Mouse (Mus musculus): ENCODE measurements around the gene Sez6. TPM values are rescaled to one million over a fixed set of nuclear protein-coding genes. Genes with fewer than 3 reads are reported as not detected.

Gene Sez6
- polyA plus RNA-seq, 1 experiment from 2014 or later: 48.7 TPM

DNA sequence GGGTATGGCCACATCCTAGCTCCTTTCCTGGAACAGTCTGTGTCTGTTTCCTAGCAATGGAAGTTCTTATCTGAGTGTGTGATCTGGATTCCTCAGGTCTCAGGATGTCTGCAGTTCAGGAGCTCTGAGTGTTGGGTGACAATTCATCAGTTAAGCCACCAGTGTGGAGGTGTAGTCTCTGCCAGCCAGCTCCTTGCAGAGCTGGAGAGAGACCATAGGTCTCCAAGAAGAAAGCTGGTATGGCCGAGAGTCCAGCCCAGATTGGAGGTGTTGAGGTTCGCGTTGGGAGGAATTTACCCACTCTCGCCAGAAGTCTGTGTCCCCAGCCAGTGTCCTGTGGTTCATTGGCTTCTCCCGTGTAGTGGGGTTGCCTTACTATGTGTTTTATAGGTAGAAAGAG is 2.0 kb downstream of the Sez6 start:
- WGBS: 39% methylated on average over 5 of the region's 5 CpGs
- H3K27ac ChIP-seq: no peak overlapping the region
- H3K4me3 ChIP-seq: peak overlapping the region; percentile 66
- H3K9me3 ChIP-seq (replicated peaks): no peaks in the 10 kb centered on the region
- H3K27me3 ChIP-seq: peaks cover 79% of the 10 kb centered on the region
- no peak for ATAC-seq (ENCODE audit: low FRiP score)
- 0 out of 2 replicates have a peak overlapping the region, but pooled peaks have one; percentile 83 for H3K9ac ChIP-seq
- peaks cover 58% of the 10 kb centered on the region for H3K4me1 ChIP-seq
- H3K36me3 ChIP-seq: no peaks in the 10 kb centered on the region
- H3K4me2 ChIP-seq (replicated peaks): peak overlapping the region; percentile 94

DNA sequence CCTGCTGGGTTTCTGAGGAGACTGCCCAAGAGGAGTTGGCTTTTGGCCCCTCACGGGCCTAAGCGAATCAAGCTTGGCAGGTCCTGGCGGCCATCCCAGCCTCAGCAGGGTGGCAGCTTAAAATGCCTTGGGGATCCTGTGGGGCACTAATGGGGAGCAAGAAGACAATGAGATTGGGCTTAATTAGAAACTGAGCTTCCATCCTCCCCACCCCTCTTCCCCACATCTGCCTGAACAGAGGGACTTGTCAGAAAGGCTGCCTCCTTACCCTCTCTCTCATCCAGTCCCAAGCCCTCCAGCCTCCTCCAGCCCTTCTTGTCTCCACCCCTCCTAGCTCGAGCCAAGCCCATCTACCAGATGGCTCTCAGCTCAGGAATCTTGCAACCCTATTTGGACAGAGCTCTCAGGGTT is 3.5 kb downstream of the Sez6 start:
- ATAC-seq (ENCODE audit: low FRiP score): no peak
- Histone ChIP-seq H3K27me3 (peaks cover 80% of the 10 kb centered on the region), H3K9ac (no peak overlapping the region), H3K4me3 (peak overlapping the region; percentile 20), H3K9me3 (replicated peaks) (no peaks in the 10 kb centered on the region), H3K27ac (peak overlapping the region; percentile 0; the same call in 1 of the 2 replicates), H3K4me1 (peaks cover 62% of the 10 kb centered on the region), H3K36me3 (no peaks in the 10 kb centered on the region), H3K4me2 (replicated peaks) (peak overlapping the region; percentile 94)
- WGBS: 0% methylated on average over 4 of the region's 4 CpGs

DNA sequence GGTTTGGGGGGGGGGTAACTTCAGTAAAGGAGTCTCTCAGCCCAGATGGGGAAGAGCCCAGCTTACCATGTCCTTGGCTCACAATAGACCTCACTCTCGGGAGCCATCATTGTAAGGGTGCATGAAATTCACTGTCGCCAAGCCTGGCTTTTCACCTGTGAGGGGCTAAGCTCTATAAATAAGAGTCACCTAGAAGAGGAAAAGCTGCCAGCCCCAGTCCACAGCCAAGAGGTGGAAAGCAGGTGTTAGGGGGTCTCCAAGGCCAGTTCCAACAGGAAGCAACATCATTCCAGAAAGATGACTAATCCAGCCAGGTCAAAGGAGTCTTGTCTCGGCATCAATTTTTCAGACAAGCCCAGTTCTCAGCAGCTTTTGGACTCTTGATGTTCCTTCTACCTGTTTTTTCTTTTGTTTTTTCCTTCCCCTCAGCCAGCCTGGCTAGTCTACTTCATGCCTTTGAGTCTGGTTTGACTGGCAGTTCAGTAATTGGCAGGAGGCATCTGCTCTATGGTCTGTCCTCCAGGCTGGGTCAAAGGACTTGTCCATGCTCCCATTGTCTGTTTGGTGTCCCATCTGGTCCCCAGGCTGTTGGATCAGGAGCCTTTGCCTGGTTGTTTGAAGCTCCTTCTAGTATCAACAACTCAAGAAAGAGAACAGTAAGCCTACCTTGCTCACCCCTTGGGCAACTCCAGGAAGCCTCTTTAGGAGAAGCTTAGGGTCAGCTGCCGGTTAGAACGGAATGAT is 4.1 kb downstream of the Sez6 start:
- Histone ChIP-seq H3K4me2 (replicated peaks) (peak overlapping the region; percentile 94), H3K4me1 (peaks cover 56% of the 10 kb centered on the region), H3K27ac (peak overlapping the region; percentile 0; the same call in 1 of the 2 replicates), H3K9ac (no peak overlapping the region), H3K36me3 (no peaks in the 10 kb centered on the region), H3K9me3 (replicated peaks) (no peaks in the 10 kb centered on the region), H3K27me3 (peaks cover 83% of the 10 kb centered on the region), H3K4me3 (peak overlapping the region; percentile 20; the same call in 1 of the 2 replicates)
- ATAC-seq (ENCODE audit: low FRiP score): no peak
- WGBS: 50% methylated on average over 5 of the region's 5 CpGs

DNA sequence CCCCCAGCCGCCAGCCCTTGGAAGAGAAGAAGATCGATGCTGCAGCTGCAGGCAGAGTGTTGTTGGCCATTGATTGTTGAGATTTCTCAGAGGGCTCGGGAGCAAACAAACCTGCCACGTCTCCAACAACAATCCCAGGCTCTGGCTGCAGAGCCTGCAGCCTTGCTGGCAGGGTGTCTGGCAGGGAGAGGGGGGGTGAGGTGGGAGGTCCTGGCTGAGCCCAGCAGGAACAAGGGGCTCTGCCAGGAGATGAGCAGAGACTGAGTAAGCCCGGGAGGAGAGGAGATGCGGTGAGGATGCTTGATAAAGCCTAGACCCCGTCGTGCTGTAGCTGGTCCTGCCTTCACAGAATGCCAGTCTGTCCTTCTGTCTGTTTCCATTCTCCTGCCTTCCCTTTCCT is 6.2 kb downstream of the Sez6 start:
- WGBS: 6% methylated on average over 8 of the region's 8 CpGs
- Histone ChIP-seq H3K9me3 (replicated peaks) (no peaks in the 10 kb centered on the region), H3K27me3 (peaks cover 81% of the 10 kb centered on the region), H3K36me3 (no peaks in the 10 kb centered on the region), H3K4me2 (replicated peaks) (no peak overlapping the region; the same call in 1 of the 2 replicates), H3K4me1 (peaks cover 51% of the 10 kb centered on the region), H3K4me3 (no peak overlapping the region), H3K9ac (0 out of 2 replicates have a peak overlapping the region, but pooled peaks have one; percentile 10), H3K27ac (peak overlapping the region; percentile 13; the same call in 1 of the 2 replicates)
- no peak for ATAC-seq (ENCODE audit: low FRiP score)

- ATAC-seq (ENCODE audit: low FRiP score): no peak
- 29% methylated on average over 4 of the region's 4 CpGs for WGBS
- H3K36me3 ChIP-seq: no peaks in the 10 kb centered on the region
- no peaks in the 10 kb centered on the region for H3K9me3 ChIP-seq (replicated peaks)
- no peak overlapping the region for H3K4me2 ChIP-seq (replicated peaks)
- H3K27ac ChIP-seq: no peak overlapping the region
- peaks cover 77% of the 10 kb centered on the region for H3K27me3 ChIP-seq
- peaks cover 51% of the 10 kb centered on the region for H3K4me1 ChIP-seq
- H3K9ac ChIP-seq: no peak overlapping the region
- H3K4me3 ChIP-seq: no peak overlapping the region
These were observed 7.2 kb downstream of the Sez6 start for GRCm38 (mm10) chr11:77937649-77938410.

- no peaks in the 10 kb centered on the region for H3K9me3 ChIP-seq (replicated peaks)
- 12% methylated on average over 5 of the region's 5 CpGs for WGBS
- peaks cover 61% of the 10 kb centered on the region for H3K27me3 ChIP-seq
- no peak overlapping the region for H3K4me3 ChIP-seq
- 0 out of 2 replicates have a peak overlapping the region, but pooled peaks have one; percentile 7 for H3K4me2 ChIP-seq (replicated peaks)
- no peaks in the 10 kb centered on the region for H3K36me3 ChIP-seq
- no peak overlapping the region; the same call in 1 of the 2 replicates for H3K9ac ChIP-seq
- peaks cover 33% of the 10 kb centered on the region for H3K4me1 ChIP-seq
- H3K27ac ChIP-seq: peak overlapping the region; percentile 82
- peak; percentile 70; the same call in 1 of the 2 replicates for ATAC-seq (ENCODE audit: low FRiP score)
These were observed 11.6 kb downstream of the Sez6 start for GRCm38 (mm10) chr11:77942230-77942629.

DNA sequence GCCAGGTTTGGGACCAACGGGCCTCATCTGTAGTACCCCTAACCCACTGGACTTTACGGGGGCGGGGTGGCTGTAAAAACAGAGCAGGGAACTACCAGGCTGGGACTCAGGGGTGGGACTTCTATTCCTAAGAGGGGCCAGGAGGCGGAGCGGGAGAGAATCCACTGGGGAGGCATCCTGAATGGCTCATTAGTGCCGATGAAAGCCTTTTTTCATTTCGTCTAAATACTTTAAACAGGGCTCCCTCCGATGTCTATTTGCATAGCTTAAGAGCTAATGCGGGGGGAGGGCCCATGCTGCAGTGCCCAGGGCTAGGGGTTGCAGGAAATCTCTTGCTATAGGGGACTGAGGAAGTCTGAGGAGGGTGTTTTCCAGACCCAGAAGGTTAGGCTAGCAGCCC is 17.3 kb downstream of the Sez6 start:
- Histone ChIP-seq H3K9me3 (replicated peaks) (no peaks in the 10 kb centered on the region), H3K4me2 (replicated peaks) (0 out of 2 replicates have a peak overlapping the region, but pooled peaks have one; percentile 19), H3K4me1 (peaks cover 27% of the 10 kb centered on the region), H3K4me3 (no peak overlapping the region), H3K27me3 (peaks cover 65% of the 10 kb centered on the region), H3K9ac (peak overlapping the region; percentile 24; the same call in 1 of the 2 replicates), H3K27ac (peak overlapping the region; percentile 49; the same call in 1 of the 2 replicates), H3K36me3 (no peaks in the 10 kb centered on the region)
- ATAC-seq (ENCODE audit: low FRiP score): peak; percentile 88
- WGBS: 4% methylated on average over 9 of the region's 9 CpGs

DNA sequence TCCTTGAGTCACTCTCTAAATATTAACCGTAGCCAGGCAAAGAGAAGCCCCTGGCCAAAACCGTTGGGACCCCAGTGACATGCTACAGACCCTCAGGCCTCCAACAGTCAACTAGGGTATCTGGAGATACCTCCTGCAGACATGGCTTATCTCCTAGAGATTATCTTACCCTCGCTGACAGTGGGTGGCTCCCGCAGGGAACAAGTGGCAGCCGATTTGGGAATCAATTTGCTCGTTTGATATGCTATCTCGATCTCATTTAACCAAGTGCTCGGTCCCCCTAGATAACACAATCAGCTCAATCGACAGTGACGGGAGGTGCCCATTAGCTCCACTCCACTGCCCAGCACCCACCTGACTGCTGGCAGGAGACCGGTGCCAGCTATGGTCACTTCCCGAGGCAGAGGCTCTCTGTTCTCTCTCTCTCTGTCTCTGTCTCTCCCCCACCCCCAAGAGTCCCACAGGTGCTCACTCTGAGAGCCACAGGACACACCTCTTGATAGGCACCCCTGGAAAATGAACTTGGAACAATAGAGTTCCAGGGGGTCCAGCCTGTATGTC is 19.6 kb downstream of the Sez6 start:
- ATAC-seq (ENCODE audit: low FRiP score): no peak
- no peaks in the 10 kb centered on the region for H3K9me3 ChIP-seq (replicated peaks)
- 32% methylated on average over 12 of the region's 12 CpGs for WGBS
- H3K36me3 ChIP-seq: peaks cover 8% of the 10 kb centered on the region; the same call in 1 of the 2 replicates
- no peak overlapping the region for H3K9ac ChIP-seq
- peaks cover 77% of the 10 kb centered on the region for H3K27me3 ChIP-seq
- H3K4me2 ChIP-seq (replicated peaks): no peak overlapping the region
- H3K4me3 ChIP-seq: no peak overlapping the region
- H3K27ac ChIP-seq: no peak overlapping the region
- H3K4me1 ChIP-seq: peaks cover 18% of the 10 kb centered on the region

DNA sequence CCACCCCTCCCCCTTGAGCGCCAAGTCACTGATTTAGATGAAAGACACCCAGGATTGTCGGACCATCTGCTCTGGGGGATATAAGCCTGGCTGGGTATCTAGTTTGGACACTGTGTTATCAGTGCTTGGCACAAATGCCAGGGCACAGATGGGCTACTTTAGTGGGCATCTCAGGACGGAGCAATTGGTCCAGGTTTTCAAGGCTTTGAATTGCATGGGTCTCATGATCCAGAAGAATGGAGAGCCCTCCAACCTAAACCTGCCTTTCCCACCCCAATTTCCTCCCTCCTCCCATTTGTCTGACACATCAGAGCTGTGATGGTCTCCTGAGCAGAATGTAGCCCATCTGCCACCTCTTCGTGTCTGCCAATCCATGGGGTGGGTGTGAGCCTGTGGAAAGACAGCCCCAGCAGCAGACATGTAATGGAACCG is 20.2 kb downstream of the Sez6 start:
- no peaks in the 10 kb centered on the region for H3K9me3 ChIP-seq (replicated peaks)
- ATAC-seq (ENCODE audit: low FRiP score): no peak
- H3K9ac ChIP-seq: no peak overlapping the region
- WGBS: 63% methylated on average over 5 of the region's 5 CpGs
- peaks cover 78% of the 10 kb centered on the region for H3K27me3 ChIP-seq
- peaks cover 8% of the 10 kb centered on the region; the same call in 1 of the 2 replicates for H3K36me3 ChIP-seq
- no peak overlapping the region for H3K4me3 ChIP-seq
- H3K27ac ChIP-seq: no peak overlapping the region
- H3K4me1 ChIP-seq: peaks cover 18% of the 10 kb centered on the region
- no peak overlapping the region for H3K4me2 ChIP-seq (replicated peaks)

DNA sequence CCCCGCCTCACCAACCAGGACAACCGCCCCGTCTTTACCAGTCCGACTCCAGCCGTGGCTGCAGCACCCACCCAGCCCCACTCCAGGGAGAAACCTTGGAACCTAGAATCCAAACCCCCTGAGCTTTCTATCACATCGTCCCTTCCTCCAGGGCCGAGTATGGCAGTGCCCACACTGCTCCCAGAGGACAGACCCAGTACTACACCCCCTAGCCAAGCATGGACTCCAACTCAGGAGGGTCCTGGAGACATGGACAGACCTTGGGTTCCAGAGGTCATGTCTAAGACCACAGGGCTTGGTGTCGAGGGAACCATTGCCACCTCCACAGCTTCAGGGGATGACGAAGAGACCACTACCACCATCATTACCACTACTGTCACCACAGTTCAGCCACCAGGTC is 23.1 kb downstream of the Sez6 start:
- ATAC-seq (ENCODE audit: low FRiP score): no peak
- Histone ChIP-seq H3K9me3 (replicated peaks) (no peaks in the 10 kb centered on the region), H3K36me3 (peaks cover 8% of the 10 kb centered on the region; the same call in 1 of the 2 replicates), H3K27me3 (peaks cover 82% of the 10 kb centered on the region), H3K27ac (no peak overlapping the region), H3K9ac (no peak overlapping the region), H3K4me1 (peaks cover 8% of the 10 kb centered on the region; the same call in 1 of the 2 replicates), H3K4me3 (no peak overlapping the region), H3K4me2 (replicated peaks) (no peak overlapping the region)
- 40% methylated on average over 9 of the region's 9 CpGs for WGBS

- H3K9me3 ChIP-seq (replicated peaks): no peaks in the 10 kb centered on the region
- H3K36me3 ChIP-seq: peaks cover 8% of the 10 kb centered on the region; the same call in 1 of the 2 replicates
- H3K4me3 ChIP-seq: no peak overlapping the region
- no peak for ATAC-seq (ENCODE audit: low FRiP score)
- peaks cover 26% of the 10 kb centered on the region for H3K4me1 ChIP-seq
- 76% methylated on average over 3 of the region's 3 CpGs for WGBS
- peaks cover 87% of the 10 kb centered on the region for H3K27me3 ChIP-seq
- H3K9ac ChIP-seq: no peak overlapping the region
- H3K4me2 ChIP-seq (replicated peaks): no peak overlapping the region
- H3K27ac ChIP-seq: no peak overlapping the region
These were observed 25.8 kb downstream of the Sez6 start for GRCm38 (mm10) chr11:77956428-77956827.

DNA sequence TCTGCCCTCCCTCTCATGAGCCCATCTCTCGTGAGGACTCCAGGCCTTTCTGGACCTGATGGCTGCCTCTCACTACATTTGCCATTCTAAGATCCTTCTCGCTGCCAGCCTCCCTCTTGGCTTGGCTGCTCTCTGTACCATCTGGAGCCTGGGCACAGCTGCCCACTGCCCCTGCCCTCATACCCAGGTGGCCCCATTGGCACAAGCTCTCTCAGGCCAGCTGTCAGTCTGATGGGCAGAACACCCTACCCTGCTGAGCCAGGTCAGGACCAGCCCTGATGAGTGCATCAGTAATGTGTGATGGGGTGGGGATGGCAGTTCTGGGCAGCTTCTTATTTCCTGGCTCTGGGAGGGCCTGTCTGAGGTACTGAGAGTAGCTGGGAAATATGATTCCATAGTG is 27.7 kb downstream of the Sez6 start:
- Histone ChIP-seq H3K4me2 (replicated peaks) (no peak overlapping the region), H3K9ac (no peak overlapping the region), H3K36me3 (peaks cover 8% of the 10 kb centered on the region; the same call in 1 of the 2 replicates), H3K4me1 (peaks cover 26% of the 10 kb centered on the region), H3K9me3 (replicated peaks) (no peaks in the 10 kb centered on the region), H3K4me3 (no peak overlapping the region), H3K27ac (no peak overlapping the region), H3K27me3 (peaks cover 93% of the 10 kb centered on the region)
- 54% methylated on average over 2 of the region's 2 CpGs for WGBS
- no peak for ATAC-seq (ENCODE audit: low FRiP score)

Measured in hindbrain, embryonic 12.5 days (tissue).